Mouse (Mus musculus) stomach, postnatal 0 days (tissue): Measurements from ENCODE around the gene Dck.

Experiments used
- CTCF ChIP-seq: IDR thresholded peaks from 2 replicates; pipeline ENCODE4 v1.5.1; 2016; ENCODE audit warnings: antibody characterized with exemption, low read depth, mild to moderate bottlenecking, moderate library complexity
- EP300 ChIP-seq: optimal IDR thresholded peaks from 2 replicates; pipeline ENCODE3; 2016; ENCODE audit warnings: antibody characterized with exemption

GRCm38 (mm10) chr5:88806278-88806677 lies 41.5 kb downstream of the Dck start:
- TF ChIP-seq CTCF (no peak), EP300 (no peak)
